ENCODE assay signal across 25 mouse cellular contexts in the genomic region with DNA sequence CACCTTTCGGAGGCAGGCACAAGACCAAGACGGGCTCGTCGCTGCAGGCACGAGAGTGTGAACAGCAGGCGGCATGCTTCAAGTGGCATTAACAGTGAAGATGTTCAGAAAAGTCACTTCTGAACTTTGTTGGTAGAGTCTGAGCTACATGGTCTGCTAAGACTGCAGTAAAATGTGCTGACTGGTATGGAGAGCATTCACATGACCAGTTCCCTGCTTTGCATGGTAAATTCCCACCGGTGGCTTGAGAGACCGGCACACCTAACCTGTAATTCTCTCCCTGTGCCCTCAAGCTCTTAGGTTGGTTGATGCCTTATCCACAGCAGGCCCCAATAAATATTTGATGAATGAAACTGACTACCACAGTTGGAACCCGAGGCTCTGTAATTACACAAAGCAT. TPM values are rescaled to one million over a fixed set of nuclear protein-coding genes. Genes with fewer than 3 reads are reported as not detected.
DNase-seq lines count a peak whose midpoint lies in the region; ATAC-seq and TF ChIP-seq lines count a peak whose summit lies in the region.
"Had no signal": no experiment of that assay in that cellular context is flagged by ENCODE, and none has a peak within 500 bp of the region (broad histone marks: within the 10 kb centered on the region; RNA-seq: fewer than 3 reads in every experiment).

No protein-coding gene starts in this region.

- H3K36me3 ChIP-seq in kidney, adult 2 months (ENCODE audit: control insufficient read depth, insufficient read depth, low read length): no peaks in the 10 kb centered on the region
- peaks cover 6% of the 10 kb centered on the region; the same call in 1 of the 2 replicates for H3K36me3 ChIP-seq in kidney, embryonic 14.5 days (ENCODE audit: control insufficient read depth, insufficient read depth, low read length)
- H3K36me3 ChIP-seq in midbrain, embryonic 11.5 days (ENCODE audit: control insufficient read depth, insufficient read depth, low read length): no peaks in the 10 kb centered on the region
- H3K36me3 ChIP-seq in midbrain, embryonic 16.5 days (ENCODE audit: control insufficient read depth, insufficient read depth, low read length): no peaks in the 10 kb centered on the region; the same call in 1 of the 2 replicates

- H3K4me1 ChIP-seq in kidney, adult 2 months (ENCODE audit: control insufficient read depth, insufficient read depth, low read length): no peaks in the 10 kb centered on the region; the same call in 1 of the 2 replicates
- no peaks in the 10 kb centered on the region for H3K4me1 ChIP-seq in kidney, embryonic 14.5 days (ENCODE audit: control insufficient read depth, insufficient read depth, low read length)
- no peaks in the 10 kb centered on the region for H3K4me1 ChIP-seq in midbrain, embryonic 11.5 days (ENCODE audit: control insufficient read depth, insufficient read depth, low read length)
- no peaks in the 10 kb centered on the region for H3K4me1 ChIP-seq in midbrain, embryonic 16.5 days (ENCODE audit: control insufficient read depth, insufficient read depth, low read length)
- H3K4me1 ChIP-seq: embryonic facial prominence, embryonic 13.5 days; embryonic facial prominence, embryonic 15.5 days; forebrain, embryonic 12.5 days had no signal

- H3K27ac ChIP-seq in kidney, adult 2 months (ENCODE audit: insufficient read depth, low read depth, low read length): no peak overlapping the region
- no peak overlapping the region for H3K27ac ChIP-seq in kidney, embryonic 14.5 days (ENCODE audit: low read depth, low read length)
- no peak overlapping the region for H3K27ac ChIP-seq in midbrain, embryonic 11.5 days (ENCODE audit: low read depth, low read length)
- no peak overlapping the region for H3K27ac ChIP-seq in midbrain, embryonic 16.5 days (ENCODE audit: low read length)
- H3K27ac ChIP-seq: embryonic facial prominence, embryonic 13.5 days; embryonic facial prominence, embryonic 15.5 days; forebrain, embryonic 10.5 days; forebrain, embryonic 12.5 days had no signal

- no peak for TF ChIP-seq CTCF in kidney, adult 2 months (conservative IDR thresholded peaks at IDR 0.05; ENCODE audit: insufficient read depth, insufficient read length, low read depth, low read length)

- no peak overlapping the region for H3K9ac ChIP-seq in kidney, embryonic 14.5 days (ENCODE audit: low read depth, low read length)
- H3K9ac ChIP-seq in midbrain, embryonic 11.5 days (ENCODE audit: low read length): no peak overlapping the region
- no peak overlapping the region for H3K9ac ChIP-seq in midbrain, embryonic 16.5 days (ENCODE audit: low read depth, low read length)
- H3K9ac ChIP-seq: embryonic facial prominence, embryonic 13.5 days; embryonic facial prominence, embryonic 15.5 days; forebrain, embryonic 12.5 days had no signal

- DNase-seq in kidney, adult 2 months: peak; percentile 28
- DNase-seq in midbrain, embryonic 11.5 days (ENCODE audit: low spot score, missing footprints): peak; percentile 47
- DNase-seq in testis, postnatal 10 days (ENCODE audit: low spot score): no peak
- DNase-seq: adrenal gland, adult 8-10 months; adrenal gland, postnatal 14 days; adrenal gland, postnatal 36 days; cerebellum, adult 18-20 months; cerebellum, adult 8-10 months; cerebellum, adult 9-11 months; cerebellum, postnatal 14 days; cerebellum, postnatal 36 days; embryo, embryonic 11 days had no signal

- no peak for TF ChIP-seq POLR2A in kidney, adult 2 months (IDR thresholded peaks at IDR 0.05; ENCODE audit: low read depth, low read length)

- no peaks in the 10 kb centered on the region for H3K9me3 ChIP-seq in kidney, embryonic 14.5 days (ENCODE audit: control insufficient read depth, low read length)
- no peaks in the 10 kb centered on the region for H3K9me3 ChIP-seq in midbrain, embryonic 11.5 days (ENCODE audit: control insufficient read depth, low read length)
- H3K9me3 ChIP-seq in midbrain, embryonic 16.5 days (replicated peaks; ENCODE audit: control insufficient read depth, low read length, poor library complexity, severe bottlenecking): no peaks in the 10 kb centered on the region
- H3K9me3 ChIP-seq: embryonic facial prominence, embryonic 13.5 days; embryonic facial prominence, embryonic 15.5 days; forebrain, embryonic 10.5 days; forebrain, embryonic 12.5 days; G1E had no signal

- H3K27me3 ChIP-seq in kidney, adult 2 months (replicated peaks; ENCODE audit: control insufficient read depth, insufficient read depth, low read length): no peaks in the 10 kb centered on the region
- no peaks in the 10 kb centered on the region for H3K27me3 ChIP-seq in kidney, embryonic 14.5 days (ENCODE audit: control insufficient read depth, insufficient read depth, low read length)
- H3K27me3 ChIP-seq in midbrain, embryonic 11.5 days (ENCODE audit: control insufficient read depth, insufficient read depth, low read length): no peaks in the 10 kb centered on the region
- no peaks in the 10 kb centered on the region for H3K27me3 ChIP-seq in midbrain, embryonic 16.5 days (ENCODE audit: control insufficient read depth, insufficient read depth, low read depth, low read length)
- H3K27me3 ChIP-seq: embryonic facial prominence, embryonic 13.5 days; embryonic facial prominence, embryonic 15.5 days; forebrain, embryonic 12.5 days; Patski had no signal

- WGBS in kidney, adult 2 months: 71% methylated on average over 9 of the region's 9 CpGs
- whole genome bisulfite sequencing in kidney, embryonic 14.5 days: 86% methylated on average over 9 of the region's 9 CpGs
- 86% methylated on average over 9 of the region's 9 CpGs for WGBS in midbrain, embryonic 11.5 days
- 83% methylated on average over 9 of the region's 9 CpGs for WGBS in midbrain, embryonic 16.5 days

- no peak for ATAC-seq in kidney, embryonic 14.5 days (ENCODE audit: low FRiP score, low TSS enrichment)
- no peak for ATAC-seq in midbrain, embryonic 11.5 days (ENCODE audit: low FRiP score)
- ATAC-seq in midbrain, embryonic 16.5 days: no peak
- 0 out of 2 replicates have a peak, but pooled peaks have one; percentile 28 for ATAC-seq in megakaryocyte-erythroid progenitor cell, adult 5-6 weeks (replicated peaks; ENCODE audit: low FRiP score, low TSS enrichment, poor library complexity, severe bottlenecking)
- ATAC-seq: activated CD4-positive, CD25-positive, alpha-beta regulatory T cell, adult 4 months; forebrain, embryonic 14.5 days; forebrain, embryonic 16.5 days; Patski had no signal

- 0 out of 2 replicates have a peak overlapping the region, but pooled peaks have one; percentile 2 for H3K4me3 ChIP-seq in kidney, adult 2 months (ENCODE audit: insufficient read depth, low read depth, low read length)
- H3K4me3 ChIP-seq in kidney, embryonic 14.5 days (ENCODE audit: low read length): no peak overlapping the region
- no peak overlapping the region for H3K4me3 ChIP-seq in midbrain, embryonic 11.5 days (ENCODE audit: low read depth, low read length)
- no peak overlapping the region for H3K4me3 ChIP-seq in midbrain, embryonic 16.5 days (ENCODE audit: low read depth, low read length)
- H3K4me3 ChIP-seq: embryonic facial prominence, embryonic 13.5 days; embryonic facial prominence, embryonic 15.5 days; erythroblast, embryonic 14.5 days; forebrain, embryonic 10.5 days; forebrain, embryonic 12.5 days had no signal

- no peak overlapping the region for H3K4me2 ChIP-seq in kidney, embryonic 14.5 days (replicated peaks; ENCODE audit: low read depth, low read length)
- no peak overlapping the region for H3K4me2 ChIP-seq in midbrain, embryonic 11.5 days
- H3K4me2 ChIP-seq in midbrain, embryonic 16.5 days (ENCODE audit: low read length): no peak overlapping the region
- H3K4me2 ChIP-seq: embryonic facial prominence, embryonic 13.5 days; embryonic facial prominence, embryonic 15.5 days; forebrain, embryonic 12.5 days had no signal

RNA-seq across cellular contexts. Expression of gene Strn, which starts 11.4 kb away (rescaled TPM):
- polyA plus RNA-seq in kidney, adult 2 months (2012; rRNA removed): 6.4 and 6.5 TPM in 2 replicates
- 6.1 and 8.6 TPM in 2 replicates for polyA plus RNA-seq in kidney, embryonic 14.5 days (2014; fragmentation: Nextera tagmentation; extraction: Ambion mirVana)
- polyA plus RNA-seq in midbrain, embryonic 11.5 days (2014; fragmentation: Nextera tagmentation; extraction: Ambion mirVana): 6.7 and 7.9 TPM in 2 replicates
- polyA plus RNA-seq in midbrain, embryonic 16.5 days (2015; fragmentation: Nextera tagmentation; extraction: Ambion mirVana): 5.9 and 6.3 TPM in 2 replicates
- 13.7 and 15.9 TPM in 2 replicates for total RNA-seq in megakaryocyte-erythroid progenitor cell, adult 5-6 weeks (2014; fragmentation: Nextera tagmentation)
- 19.6 and 28.1 TPM in 2 replicates for total RNA-seq in megakaryocyte-erythroid progenitor cell, adult 5-6 weeks (2017)
